Mouse (Mus musculus): ENCODE results near the gene Gm4353. TPM values are rescaled to one million over a fixed set of nuclear protein-coding genes. Genes with fewer than 3 reads are reported as not detected.

Gm4353 gene
- total RNA-seq, 2 experiments from 2014 or later: 2.9 to 4.3 TPM

GRCm38 (mm10) chr7:116040470-116041019, 43.9 kb downstream of the Gm4353 start:
- no peak for DNase-seq (ENCODE audit: low spot score in 2 of 2)

GRCm38 (mm10) chr7:116039538-116040466, 44.6 kb downstream of the Gm4353 start:
- peak; percentile 89 to 93 for DNase-seq (ENCODE audit: low spot score in 2 of 2)

GRCm38 (mm10) chr7:116039196-116039537, 45.3 kb downstream of the Gm4353 start, which contains the start of gene 1110004F10Rik:
1110004F10Rik (plus strand) TSS chr7:116039397.
- DNase-seq (ENCODE audit: low spot score in 2 of 2): no peak

DNA sequence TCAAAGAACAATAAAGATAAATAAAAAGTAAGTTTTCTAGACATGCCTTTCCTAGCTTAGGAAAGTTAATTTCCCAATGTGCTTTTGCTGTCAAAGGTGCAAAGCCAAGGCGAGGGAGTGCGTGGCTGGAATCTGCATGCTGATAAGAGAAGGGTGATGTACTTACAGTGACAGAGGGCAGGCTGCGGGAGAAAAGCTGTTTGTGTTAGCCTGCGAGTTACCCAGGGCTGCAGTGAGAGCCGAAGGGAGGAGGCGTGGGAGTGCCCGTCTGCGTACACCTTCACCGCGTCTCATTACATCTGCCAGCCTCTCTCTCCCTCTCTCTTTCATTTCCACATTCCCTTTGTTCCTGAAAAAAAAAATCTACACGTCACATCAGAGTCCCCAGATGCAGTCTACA, 45.9 kb downstream of the Gm4353 start, which contains the start of gene Sox6:
TSS of gene Sox6 (minus strand) at position 286 of the 400 bp plus-strand sequence.
- no peak for DNase-seq (ENCODE audit: low spot score in 2 of 2)

DNA sequence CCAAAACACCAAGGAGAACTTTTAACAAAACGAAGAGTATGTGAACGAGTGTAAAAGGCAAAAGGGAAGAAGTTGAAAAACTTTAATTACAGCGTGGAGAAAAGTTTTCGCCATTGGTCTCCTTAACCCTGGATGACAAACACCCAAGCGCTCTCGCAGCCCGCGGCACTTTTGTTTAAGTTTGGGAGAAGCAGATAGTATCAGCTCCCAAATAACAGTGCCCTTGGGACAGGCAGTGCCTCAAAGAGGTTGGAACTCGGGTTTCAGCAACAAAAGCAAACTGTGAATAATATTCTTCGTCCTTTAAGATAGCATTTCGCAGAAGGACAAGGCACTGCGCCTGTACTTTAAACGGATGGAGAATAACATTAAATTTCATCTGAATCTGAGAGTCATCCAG, 46.4 kb downstream of the Gm4353 start:
- DNase-seq (ENCODE audit: low spot score in 2 of 2): no peak

DNA sequence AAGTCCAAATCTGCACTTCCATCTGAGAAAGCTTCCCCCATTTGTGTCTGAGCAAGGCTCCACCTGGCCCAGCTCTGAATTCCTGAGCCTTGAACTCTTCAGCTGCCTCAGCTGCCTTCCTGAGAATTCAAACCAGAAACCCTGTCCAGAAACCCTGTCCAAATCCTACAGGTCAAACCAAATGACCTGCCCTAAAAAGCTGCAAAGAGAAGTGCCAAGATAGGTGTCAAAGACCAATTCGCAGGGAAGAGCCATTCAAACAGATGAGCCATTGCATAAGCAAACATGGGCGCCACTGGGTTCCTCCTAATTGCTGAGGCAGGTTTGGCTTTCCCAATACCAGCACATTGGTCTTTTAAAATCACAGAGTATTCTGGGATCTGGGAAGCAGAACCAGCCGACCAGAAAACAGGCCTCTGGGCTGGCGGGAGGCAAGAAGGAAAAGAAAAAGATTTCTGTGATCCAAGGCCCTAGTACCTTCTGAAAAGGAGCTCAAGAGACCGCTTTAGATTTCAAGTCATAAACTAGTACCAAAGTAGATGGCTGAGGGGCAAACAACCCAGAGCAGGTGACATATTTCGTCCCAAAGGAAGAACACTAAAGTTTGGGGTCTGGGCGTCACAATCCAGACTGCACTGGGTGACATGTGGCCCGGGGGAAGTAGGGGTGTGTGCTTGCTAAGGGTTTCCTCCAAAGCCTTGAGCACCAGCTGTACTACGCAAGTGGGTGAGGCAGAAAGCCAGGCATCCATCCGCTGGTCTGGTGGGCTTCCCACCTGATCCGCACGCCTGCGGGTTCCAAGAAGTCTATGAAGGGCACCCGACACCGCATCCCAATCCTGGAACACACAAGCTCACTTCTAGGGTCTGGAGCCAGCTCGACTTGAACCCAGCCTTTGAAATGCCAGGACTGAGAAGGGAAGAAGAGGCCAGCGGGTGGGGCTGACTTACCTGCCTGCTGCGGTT, 47.6 kb downstream of the Gm4353 start:
- no peak for DNase-seq (ENCODE audit: low spot score in 2 of 2)

GRCm38 (mm10) chr7:116035504-116035903, 48.9 kb downstream of the Gm4353 start:
- DNase-seq (ENCODE audit: low spot score in 2 of 2): no peak

GRCm38 (mm10) chr7:116034282-116034758, 50.1 kb downstream of the Gm4353 start:
- DNase-seq (ENCODE audit: low spot score in 2 of 2): peak in 1 of 2 experiments; percentile 47

- DNase-seq (ENCODE audit: low spot score in 2 of 2): peak in 1 of 2 experiments; percentile 63
Observed at GRCm38 (mm10) chr7:116033371-116034241, 50.8 kb downstream of the Gm4353 start.

Other genes starting within 250 kb of the Gm4353 start
- 10 to 100 TPM; 38.8 to 39.1 TPM for gene Sox6, start 45.8 kb downstream of the Gm4353 start, total RNA-seq (2021)
- 100 to 1,000 TPM; 116 to 117 TPM for gene 1110004F10Rik, start 45.2 kb downstream of the Gm4353 start, total RNA-seq (2021)
- 10 to 100 TPM; 15.3 to 26.0 TPM for gene Plekha7, start 223.7 kb upstream of the Gm4353 start, total RNA-seq (2021)
- 100 to 1,000 TPM; 219 to 224 TPM for gene Rps13, start 249.6 kb upstream of the Gm4353 start, total RNA-seq (2021)